Mouse (Mus musculus) activated CD4-positive, CD25-positive, alpha-beta regulatory T cell, adult 9 weeks (primary cell): ENCODE measurements around the gene Gdpgp1. TPM values are rescaled to one million over a fixed set of nuclear protein-coding genes. Genes with fewer than 3 reads are reported as not detected.

ENCODE experiments used
- polyA plus RNA-seq: library from polyadenylated mRNA; unstranded; fragments of 100-300 nt; shearing (Covaris generic); gene quantifications from one replicate; pipeline ENCODE4 v1.2.1, GENCODE M21; 2017

Gene Gdpgp1
- 11.0 TPM for polyA plus RNA-seq

DNA sequence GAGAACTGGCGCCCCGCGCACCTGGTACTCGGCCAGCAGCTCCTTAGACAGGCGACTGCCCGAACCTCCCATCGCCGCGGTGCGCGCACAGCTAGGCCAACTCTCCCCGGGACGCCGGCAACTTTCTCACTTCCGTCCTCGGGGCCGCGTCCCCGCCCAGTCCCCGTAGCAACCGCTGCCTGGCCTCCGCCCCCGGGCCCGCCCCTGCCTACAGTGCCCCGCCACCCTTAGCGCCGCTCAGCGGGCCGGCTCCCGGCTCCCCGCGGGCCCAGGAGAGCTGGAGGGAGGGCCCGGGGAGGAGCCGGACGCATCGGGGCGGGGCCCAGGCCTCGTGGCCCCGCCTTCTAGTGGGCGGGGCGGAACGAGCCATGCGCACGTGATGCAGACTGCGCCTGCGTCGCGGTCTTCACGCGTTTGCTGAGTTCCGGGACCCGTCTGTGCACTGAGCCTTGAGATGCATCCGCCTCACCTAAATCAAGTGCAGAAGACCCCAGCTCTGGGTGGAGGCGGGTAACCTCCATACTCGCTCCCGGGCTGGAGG, at the start of gene Gdpgp1, which contains the start of gene Cib1:
TSS of gene Gdpgp1 (plus strand) at position 377 of the 541 bp plus-strand sequence.
TSS of gene Cib1 (minus strand) at position 325 of the 541 bp plus-strand sequence.

DNA sequence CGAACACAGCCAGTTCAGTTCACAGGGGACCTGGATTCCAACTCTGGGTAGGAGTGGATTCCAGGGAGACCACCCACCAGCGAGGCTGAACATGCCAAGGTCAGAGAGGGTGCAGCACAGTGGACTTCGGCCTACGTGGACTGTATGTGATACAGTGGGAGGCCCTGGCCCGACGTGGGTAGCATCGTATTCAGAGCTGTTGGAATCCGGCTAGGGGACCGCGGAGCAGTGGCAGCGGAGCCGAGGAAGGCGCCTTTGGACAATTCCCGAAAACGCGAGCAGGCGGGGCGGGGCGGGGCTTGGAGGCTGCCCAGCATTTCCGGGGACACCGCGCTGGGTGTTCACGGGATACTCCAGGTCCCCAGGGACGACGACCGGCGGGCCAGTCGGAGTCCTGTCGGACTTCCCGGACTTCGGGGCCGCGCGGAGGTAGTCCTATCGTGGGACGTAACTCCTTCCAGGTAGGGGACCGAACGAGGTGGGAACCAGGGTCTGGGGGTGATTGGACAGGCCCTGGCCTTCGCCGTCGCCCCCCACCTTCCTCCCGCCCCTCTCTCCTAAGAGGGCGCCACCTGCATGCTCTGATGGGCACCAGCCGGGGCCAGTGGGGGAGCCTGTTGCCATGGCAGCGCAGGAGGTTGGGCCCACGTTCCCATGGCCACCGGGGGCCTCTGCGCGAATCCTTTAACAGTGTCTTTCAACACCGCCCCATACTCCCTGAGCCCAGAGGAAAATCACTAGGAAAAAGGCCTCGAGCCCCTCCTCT, 46.0 kb upstream of the Gdpgp1 start, which contains the start of gene Sema4b:
TSS of gene Sema4b (plus strand) at position 311 of the 766 bp plus-strand sequence.

DNA sequence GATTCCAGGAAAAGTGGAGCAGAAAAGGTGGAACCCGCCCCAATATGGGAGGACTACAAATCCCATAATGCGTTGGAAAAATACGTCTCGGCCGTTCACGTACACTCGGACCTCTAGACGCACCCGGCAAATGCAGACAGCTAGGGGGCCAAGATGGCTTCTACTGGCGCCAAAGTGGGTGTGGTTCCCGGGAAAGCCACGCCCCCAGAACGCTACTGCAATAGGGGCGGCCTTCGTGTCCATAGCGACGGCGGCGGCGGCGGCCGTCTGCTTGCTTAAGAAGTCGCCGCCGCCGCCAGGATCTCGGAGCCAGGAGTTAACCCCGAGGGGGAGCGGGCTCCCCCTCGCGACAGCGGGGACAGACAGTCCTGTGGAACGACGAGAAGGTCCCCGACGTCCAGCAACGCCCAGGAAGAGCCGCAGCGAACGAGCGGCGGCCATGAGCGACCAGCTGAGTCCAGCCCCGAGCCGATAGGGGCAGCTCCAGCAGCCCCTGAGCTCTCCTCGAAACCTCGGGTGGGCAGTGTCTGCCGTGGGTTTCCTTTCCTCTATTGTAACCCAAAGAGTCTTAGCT, 13.6 kb downstream of the Gdpgp1 start, which contains the start of gene Ttll13:
TSS of gene Ttll13 (plus strand) at position 229 of the 574 bp plus-strand sequence.

DNA sequence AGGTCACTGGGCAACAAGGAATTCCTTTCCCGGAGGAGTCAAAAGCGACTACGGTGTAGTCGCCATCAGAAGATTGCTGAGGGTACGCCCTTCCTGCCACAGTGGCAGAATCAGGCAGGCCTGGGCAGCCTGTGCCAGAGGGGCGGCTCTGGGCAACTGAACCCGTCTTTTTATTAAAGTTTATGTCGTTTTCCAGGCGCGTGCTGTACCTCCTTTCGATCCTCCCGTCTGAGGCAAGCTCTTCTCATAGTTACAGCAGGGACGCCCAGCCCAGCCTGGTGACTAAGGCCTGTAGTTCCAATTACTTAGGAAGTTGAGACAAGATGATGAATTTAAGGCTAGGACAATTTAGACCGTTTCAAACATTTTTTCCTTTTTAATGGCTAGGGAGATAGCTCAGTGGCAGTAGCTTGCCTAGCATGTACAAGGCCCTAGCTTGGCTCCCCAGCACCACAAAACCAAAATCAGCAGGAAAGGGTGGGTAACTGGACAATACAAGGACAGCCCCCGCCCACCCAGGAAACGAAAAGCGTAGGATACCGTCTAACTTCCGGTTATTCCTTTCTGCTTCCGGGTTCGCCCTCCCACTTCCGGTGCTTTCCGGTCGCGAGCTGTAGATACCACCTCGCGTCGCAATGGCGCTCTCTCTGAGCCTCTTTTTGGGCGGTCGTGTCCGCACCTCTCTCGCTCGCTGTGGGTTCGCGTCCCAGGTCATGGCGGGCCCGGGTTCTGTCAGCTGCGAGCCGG, 28.1 kb downstream of the Gdpgp1 start, which contains the start of gene Ngrn:
TSS of gene Ngrn (plus strand) at position 591 of the 747 bp plus-strand sequence.

DNA sequence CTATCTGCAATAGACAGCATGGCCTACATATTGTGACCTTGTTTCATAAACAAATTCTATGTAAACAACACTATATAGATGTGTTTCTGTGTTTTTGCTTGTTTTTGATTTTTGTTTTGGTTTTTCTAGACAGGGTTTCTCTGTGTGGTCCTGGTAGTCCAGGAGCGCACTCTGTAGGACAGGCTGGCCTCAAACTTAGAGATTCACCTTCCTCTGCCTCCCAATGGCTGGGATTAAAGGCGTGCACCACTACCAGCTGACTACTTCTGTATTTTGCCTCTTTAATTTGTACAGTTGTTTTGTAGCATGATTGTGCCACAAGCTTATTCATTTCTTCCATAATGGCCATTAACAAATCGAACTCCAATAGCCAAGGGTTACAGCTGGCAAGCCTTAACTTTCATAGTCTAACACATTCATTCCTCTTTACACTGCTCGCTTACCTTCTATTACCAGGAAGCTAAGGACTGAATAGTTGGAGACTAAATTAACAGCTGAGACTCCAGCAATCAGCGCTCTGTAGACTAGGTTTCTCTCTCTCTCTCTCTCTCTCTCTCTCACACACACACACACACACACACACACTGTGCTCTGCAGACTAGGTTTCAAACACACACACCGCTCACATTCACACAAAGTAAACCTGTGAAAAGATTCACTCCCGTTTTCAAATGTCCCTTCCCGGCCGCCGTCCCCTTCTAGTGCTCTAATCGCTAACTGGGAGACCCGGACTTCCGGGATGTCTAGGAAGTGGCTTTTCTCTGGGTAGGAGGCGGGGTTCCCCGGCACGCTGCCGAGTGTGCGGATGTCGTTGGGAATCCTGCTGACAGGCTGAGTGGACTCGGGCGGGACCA, 36.5 kb downstream of the Gdpgp1 start, which contains the start of gene Vps33b:
TSS of gene Vps33b (plus strand) at position 753 of the 854 bp plus-strand sequence.

Other genes with a start within 250 kb of the Gdpgp1 start
- gene Zfp710, start 208.1 kb upstream of the Gdpgp1 start, polyA plus RNA-seq, result 3.2 TPM
- 35.0 TPM for gene Idh2, start 117.5 kb upstream of the Gdpgp1 start, polyA plus RNA-seq
- gene Sema4b, start 46.0 kb upstream of the Gdpgp1 start, polyA plus RNA-seq, result 9.2 TPM
- gene Cib1, start 52 bp upstream of the Gdpgp1 start, polyA plus RNA-seq, result 178 TPM
- 0.61 TPM for gene Ttll13, start 13.5 kb downstream of the Gdpgp1 start, polyA plus RNA-seq
- 55.3 TPM for gene Ngrn, start 28.4 kb downstream of the Gdpgp1 start, polyA plus RNA-seq
- gene Vps33b, start 36.8 kb downstream of the Gdpgp1 start, polyA plus RNA-seq, result 48.1 TPM
- 18.1 TPM for gene Prc1, start 61.6 kb downstream of the Gdpgp1 start, polyA plus RNA-seq
- 27.0 TPM for gene Rccd1, start 91.6 kb downstream of the Gdpgp1 start, polyA plus RNA-seq
- 86.8 TPM for gene Unc45a, start 108.1 kb downstream of the Gdpgp1 start, polyA plus RNA-seq
- gene Hddc3, start 110.2 kb downstream of the Gdpgp1 start, polyA plus RNA-seq, result 6.9 TPM
- gene Man2a2, start 138.5 kb downstream of the Gdpgp1 start, polyA plus RNA-seq, result 13.0 TPM
- gene Fes, start 155.1 kb downstream of the Gdpgp1 start, polyA plus RNA-seq, result 1.7 TPM
- gene Furin, start 172.6 kb downstream of the Gdpgp1 start, polyA plus RNA-seq, result 8.9 TPM